Mouse (Mus musculus) forebrain, embryonic 15.5 days (tissue): ENCODE data around the gene Actr8. TPM values are rescaled to one million over a fixed set of nuclear protein-coding genes. Genes with fewer than 3 reads are reported as not detected.

ENCODE experiments used
- ATAC-seq: fragments of 200-750 bp; cut with Nextera tagmentation; replicated peaks from 2 replicates; pipeline ENCODE4 v1.8.0; 2017; ENCODE audit warnings: mild to moderate bottlenecking, moderate TSS enrichment, moderate library complexity
- H3K27ac ChIP-seq: fragments of 300-500 bp; sonication (generic); replicated peaks from 2 replicates; pipeline ENCODE4 v1.5.1; 2015; ENCODE audit warnings: mild to moderate bottlenecking, inconsistent platforms
- H3K27me3 ChIP-seq: fragments of 300-500 bp; sonication (generic); 2 replicates; pipeline ENCODE4 v1.6.1; 2015; ENCODE audit warnings: inconsistent platforms
- H3K36me3 ChIP-seq: fragments of 300-500 bp; sonication (generic); 2 replicates; pipeline ENCODE4 v1.6.1; 2015; ENCODE audit warnings: mild to moderate bottlenecking, inconsistent platforms
- H3K4me1 ChIP-seq: fragments of 300-500 bp; sonication (generic); 2 replicates; pipeline ENCODE4 v1.6.1; 2015; ENCODE audit warnings: inconsistent platforms
- H3K4me2 ChIP-seq: fragments of 300-500 bp; sonication (generic); replicated peaks from 2 replicates; pipeline ENCODE4 v1.6.1; 2015; ENCODE audit warnings: mild to moderate bottlenecking, inconsistent platforms
- H3K4me3 ChIP-seq: fragments of 300-500 bp; sonication (generic); 2 replicates; pipeline ENCODE4 v1.5.1; 2015; ENCODE audit warnings: mild to moderate bottlenecking, inconsistent platforms
- H3K9ac ChIP-seq: fragments of 300-500 bp; sonication (generic); replicated peaks from 2 replicates; pipeline ENCODE4 v1.6.1; 2015; ENCODE audit warnings: mild to moderate bottlenecking, inconsistent platforms
- H3K9me3 ChIP-seq: fragments of 300-500 bp; sonication (generic); 2 replicates; pipeline ENCODE4 v1.6.1; 2016; ENCODE audit warnings: inconsistent platforms
- WGBS: fragments of 180-500 bp; shearing (Covaris S2); methylation state at CpG from one replicate; pipeline ENCODE4 v1.1.7; 2015; ENCODE audit warnings: mixed read lengths; 5-methylcytosine and 5-hydroxymethylcytosine counted together
- microRNA-seq: library from miRNA; unstranded; fragments of <30 nt; microRNA quantifications from one replicate; pipeline ENCODE4, GENCODE M21; 2016
- polyA plus RNA-seq: library from polyadenylated mRNA; unstranded; fragments of >200 nt; fragmentation: Nextera tagmentation; extraction: Ambion mirVana; gene quantifications from 2 replicates; pipeline ENCODE4 v1.2.1, GENCODE M21; 2015

Gene Actr8
- polyA plus RNA-seq, 1 experiment from 2014 or later = 85.2 TPM

DNA sequence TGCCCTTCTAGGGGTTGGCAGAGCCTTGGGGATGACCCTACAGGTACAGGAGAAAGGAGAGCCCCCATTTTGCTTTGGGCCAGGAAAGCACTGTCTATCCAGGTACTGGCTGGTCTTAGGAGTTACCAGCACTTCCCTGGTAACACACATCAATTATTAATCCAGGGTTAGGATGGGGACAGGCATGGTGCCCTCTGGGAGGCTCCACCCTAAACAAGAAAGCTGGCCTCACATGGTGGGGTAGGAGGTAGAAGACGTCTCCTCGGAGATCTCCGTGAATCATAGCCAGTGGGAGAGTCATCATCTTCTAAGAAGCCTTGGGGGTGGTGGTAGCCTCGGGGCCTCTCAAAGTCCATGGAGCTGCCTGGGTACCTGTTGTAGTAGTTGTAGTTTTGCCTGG lies 68.8 kb downstream of the Actr8 start:
- H3K36me3 ChIP-seq = no peaks in the 10 kb centered on the region
- no peak overlapping the region for H3K4me3 ChIP-seq
- ATAC-seq = no peak
- H3K27me3 ChIP-seq = no peaks in the 10 kb centered on the region
- 92% methylated on average over 4 of the region's 4 CpGs for WGBS
- H3K4me2 ChIP-seq = no peak overlapping the region
- no peaks in the 10 kb centered on the region for H3K9me3 ChIP-seq
- no peak overlapping the region for H3K27ac ChIP-seq
- H3K9ac ChIP-seq = no peak overlapping the region
- H3K4me1 ChIP-seq = peaks cover 5% of the 10 kb centered on the region; the same call in 1 of the 2 replicates

DNA sequence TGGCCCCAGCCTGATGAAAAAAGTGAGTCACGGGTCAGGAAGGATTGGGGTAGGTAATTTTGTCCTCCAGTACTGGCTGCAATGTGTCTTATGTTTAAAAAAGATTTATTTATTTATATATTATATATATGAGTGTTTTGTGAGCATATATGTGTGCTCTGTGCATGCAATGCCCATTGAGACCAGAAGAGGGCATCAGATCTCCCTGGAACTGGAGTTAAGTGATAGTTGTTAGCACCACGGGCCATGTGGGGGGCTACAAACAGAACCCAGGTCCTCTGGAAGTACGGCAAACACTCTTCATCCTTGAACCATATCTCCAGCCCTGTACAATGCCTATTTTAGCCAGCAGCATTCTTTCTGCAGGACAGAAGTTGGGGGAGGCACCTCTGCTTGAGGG lies 69.9 kb downstream of the Actr8 start:
- Histone ChIP-seq H3K27me3 (no peaks in the 10 kb centered on the region), H3K36me3 (no peaks in the 10 kb centered on the region), H3K4me1 (peaks cover 5% of the 10 kb centered on the region; the same call in 1 of the 2 replicates), H3K9ac (no peak overlapping the region), H3K9me3 (no peaks in the 10 kb centered on the region), H3K27ac (no peak overlapping the region), H3K4me2 (no peak overlapping the region), H3K4me3 (no peak overlapping the region)
- 85% methylated on average over 3 of the region's 3 CpGs for WGBS
- ATAC-seq = no peak

DNA sequence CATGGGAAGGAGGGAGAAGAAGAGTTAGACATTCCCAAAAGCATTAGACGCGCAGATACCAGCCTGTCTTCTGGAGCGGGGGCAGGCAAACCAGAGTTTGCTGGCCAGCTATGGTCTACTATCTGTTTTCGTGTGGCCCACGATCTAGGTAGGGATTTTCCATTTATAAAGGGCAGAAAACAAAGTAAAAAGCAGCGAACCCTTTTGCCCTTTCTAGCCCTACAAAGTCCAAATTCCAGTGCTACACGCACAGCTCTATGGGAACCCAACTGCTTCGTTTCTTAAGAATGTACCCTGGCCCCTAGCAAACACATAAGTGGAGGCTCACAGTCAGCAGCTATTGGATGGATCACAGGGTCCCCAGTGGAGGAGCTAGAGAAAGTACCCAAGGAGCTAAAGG lies 72.1 kb downstream of the Actr8 start:
- Histone ChIP-seq H3K27me3 (no peaks in the 10 kb centered on the region), H3K4me3 (no peak overlapping the region), H3K4me1 (peaks cover 10% of the 10 kb centered on the region), H3K27ac (no peak overlapping the region), H3K9me3 (no peaks in the 10 kb centered on the region), H3K36me3 (no peaks in the 10 kb centered on the region), H3K4me2 (no peak overlapping the region), H3K9ac (no peak overlapping the region)
- 81% methylated on average over 8 of the region's 8 CpGs for WGBS
- ATAC-seq = no peak

DNA sequence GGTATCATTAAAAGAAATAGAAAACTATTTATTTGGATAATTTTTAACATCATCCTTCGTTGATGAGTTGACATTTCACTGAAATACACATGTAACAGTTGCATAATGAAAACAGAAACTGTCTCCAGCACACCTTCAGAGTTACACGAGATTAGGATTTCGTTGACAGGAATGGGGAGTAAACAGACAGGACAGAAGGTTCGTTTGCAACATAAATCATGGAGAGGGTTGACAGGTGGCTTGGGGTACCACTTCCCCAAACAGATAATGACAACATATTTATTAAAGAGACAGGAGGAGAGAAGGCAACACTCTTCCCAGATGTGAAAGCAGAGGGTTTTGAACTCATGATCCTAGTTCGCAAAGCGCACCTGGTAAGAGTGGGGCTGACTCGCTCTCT lies 76.8 kb downstream of the Actr8 start:
- no peaks in the 10 kb centered on the region for H3K36me3 ChIP-seq
- H3K9ac ChIP-seq = no peak overlapping the region
- no peaks in the 10 kb centered on the region for H3K9me3 ChIP-seq
- H3K27me3 ChIP-seq = no peaks in the 10 kb centered on the region
- H3K4me2 ChIP-seq = no peak overlapping the region
- WGBS = 74% methylated on average over 7 of the region's 7 CpGs
- H3K4me1 ChIP-seq = peaks cover 19% of the 10 kb centered on the region
- ATAC-seq = no peak
- H3K4me3 ChIP-seq = no peak overlapping the region
- 0 out of 2 replicates have a peak overlapping the region, but pooled peaks have one; percentile 6 for H3K27ac ChIP-seq

Small RNAs within 50 kb of the gene (microRNA-seq; reads per million reads assigned to microRNA genes)
- not detected for gene Mir6947

Other genes starting within 250 kb of the Actr8 start
- gene Selenok, start 10.0 kb upstream of the Actr8 start, polyA plus RNA-seq = 440 and 448 TPM in 2 replicates
- 1.3 and 1.8 TPM in 2 replicates for gene Il17rb, start 30.6 kb downstream of the Actr8 start, polyA plus RNA-seq
- gene Chdh, start 30.7 kb downstream of the Actr8 start, polyA plus RNA-seq = 0.22 and 0.25 TPM in 2 replicates